Mouse (Mus musculus) heart, embryonic 16.5 days (tissue): ENCODE measurements at regions not wholly inside any gene's neighbourhood (a gene's known extent, or its start where the extent isn't known, plus 50 kb on each side); places are given as distances from the start of the nearest gene placed in this dataset.

Experiments
- ATAC-seq: fragments of 200-750 bp; cut with Nextera tagmentation; replicated peaks from 2 replicates; pipeline ENCODE4 v1.8.0; 2017; ENCODE audit warnings: moderate number of reproducible peaks; ENCODE audit not compliant: insufficient read depth, low FRiP score; ENCODE audit errors: extremely low read depth
- H3K27ac ChIP-seq: fragments of 300-500 bp; sonication (generic); 2 replicates; pipeline ENCODE4 v1.5.1; 2014; ENCODE audit warnings: mild to moderate bottlenecking, low read length, control low read depth, moderate library complexity
- H3K27me3 ChIP-seq: fragments of 300-500 bp; sonication (generic); 2 replicates; pipeline ENCODE4 v1.6.1; 2014; ENCODE audit warnings: low read length, mixed read lengths; ENCODE audit not compliant: control insufficient read depth, insufficient read depth
- H3K36me3 ChIP-seq: fragments of 300-500 bp; sonication (generic); 2 replicates; pipeline ENCODE4 v1.6.1; 2014; ENCODE audit not compliant: control insufficient read depth, insufficient read depth
- H3K4me1 ChIP-seq: fragments of 300-500 bp; sonication (generic); 2 replicates; pipeline ENCODE4 v1.6.1; 2014; ENCODE audit warnings: low read length, mixed read lengths; ENCODE audit not compliant: control insufficient read depth, insufficient read depth
- H3K4me2 ChIP-seq: fragments of 300-500 bp; sonication (generic); 2 replicates; pipeline ENCODE4 v1.6.1; 2014; ENCODE audit warnings: low read depth, mild to moderate bottlenecking, control low read depth, low read length
- H3K4me3 ChIP-seq: fragments of 300-500 bp; sonication (generic); 2 replicates; pipeline ENCODE4 v1.5.1; 2014; ENCODE audit warnings: mild to moderate bottlenecking, control low read depth, low read length
- H3K9ac ChIP-seq: fragments of 300-500 bp; sonication (generic); 2 replicates; pipeline ENCODE4 v1.6.1; 2014; ENCODE audit warnings: low read length, control low read depth
- H3K9me3 ChIP-seq: fragments of 300-500 bp; sonication (generic); replicated peaks from 2 replicates; pipeline ENCODE4 v1.6.1; 2016; ENCODE audit warnings: low read length; ENCODE audit not compliant: control insufficient read depth
- WGBS: fragments of 180-500 bp; shearing (Covaris S2); extraction: QIAGEN DNeasy Blood & Tissue Kit; methylation state at CpG from one replicate; pipeline ENCODE4 v1.1.7; 2014; 5-methylcytosine and 5-hydroxymethylcytosine counted together

DNA sequence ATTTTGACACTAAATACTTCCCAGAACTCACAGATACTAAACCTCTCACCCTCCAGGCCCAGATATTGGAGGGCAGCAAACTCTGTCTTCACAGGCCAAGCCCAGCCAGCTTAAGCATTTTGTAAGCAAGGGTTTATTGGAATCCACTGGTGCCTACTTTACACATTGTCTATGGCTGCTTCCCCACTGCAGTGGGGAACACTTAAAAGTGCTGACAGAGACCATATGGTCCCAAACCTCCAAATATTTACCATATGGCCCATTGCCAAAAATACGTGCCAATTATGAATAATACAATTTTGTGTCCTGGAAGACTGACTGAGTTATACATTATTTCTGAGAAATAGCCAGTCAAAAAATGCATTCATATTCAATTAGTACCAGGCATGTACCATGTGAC, 136.7 kb upstream of the Rnd3 start:
- Histone ChIP-seq H3K27ac (no peak overlapping the region), H3K9me3 (no peaks in the 10 kb centered on the region), H3K36me3 (no peaks in the 10 kb centered on the region), H3K4me2 (no peak overlapping the region), H3K9ac (no peak overlapping the region), H3K4me3 (no peak overlapping the region), H3K4me1 (peaks cover 15% of the 10 kb centered on the region), H3K27me3 (no peaks in the 10 kb centered on the region)
- no peak for ATAC-seq
- WGBS: 58% methylated on average over 1 of the region's 1 CpGs

DNA sequence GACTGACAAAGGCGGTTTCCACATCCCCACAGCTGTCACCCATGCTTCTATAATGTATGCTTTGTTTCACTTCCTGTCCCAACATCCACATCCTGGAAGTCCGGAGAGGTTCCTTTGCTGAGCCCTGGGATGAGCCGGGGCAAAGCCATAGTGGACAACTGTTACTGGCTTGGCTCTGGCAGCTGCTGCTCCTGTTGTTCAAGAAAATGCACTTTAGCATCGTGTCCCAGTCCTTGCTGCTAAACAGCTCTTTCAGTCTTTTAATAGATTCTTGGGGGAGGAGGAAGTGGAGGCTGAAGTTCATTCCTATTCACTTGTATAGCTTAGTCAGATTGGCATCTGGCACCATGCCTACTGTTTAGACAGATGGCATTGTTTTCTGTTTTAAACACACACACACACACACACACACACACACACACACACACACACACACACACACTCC, 135.9 kb upstream of the Rnd3 start:
- H3K4me1 ChIP-seq: peaks cover 17% of the 10 kb centered on the region
- no peaks in the 10 kb centered on the region for H3K36me3 ChIP-seq
- WGBS: 28% methylated on average over 4 of the region's 4 CpGs
- no peaks in the 10 kb centered on the region for H3K27me3 ChIP-seq
- H3K27ac ChIP-seq: no peak overlapping the region
- no peaks in the 10 kb centered on the region for H3K9me3 ChIP-seq
- no peak for ATAC-seq
- H3K4me2 ChIP-seq: 0 out of 2 replicates have a peak overlapping the region, but pooled peaks have one; percentile 23
- H3K4me3 ChIP-seq: no peak overlapping the region
- no peak overlapping the region for H3K9ac ChIP-seq

DNA sequence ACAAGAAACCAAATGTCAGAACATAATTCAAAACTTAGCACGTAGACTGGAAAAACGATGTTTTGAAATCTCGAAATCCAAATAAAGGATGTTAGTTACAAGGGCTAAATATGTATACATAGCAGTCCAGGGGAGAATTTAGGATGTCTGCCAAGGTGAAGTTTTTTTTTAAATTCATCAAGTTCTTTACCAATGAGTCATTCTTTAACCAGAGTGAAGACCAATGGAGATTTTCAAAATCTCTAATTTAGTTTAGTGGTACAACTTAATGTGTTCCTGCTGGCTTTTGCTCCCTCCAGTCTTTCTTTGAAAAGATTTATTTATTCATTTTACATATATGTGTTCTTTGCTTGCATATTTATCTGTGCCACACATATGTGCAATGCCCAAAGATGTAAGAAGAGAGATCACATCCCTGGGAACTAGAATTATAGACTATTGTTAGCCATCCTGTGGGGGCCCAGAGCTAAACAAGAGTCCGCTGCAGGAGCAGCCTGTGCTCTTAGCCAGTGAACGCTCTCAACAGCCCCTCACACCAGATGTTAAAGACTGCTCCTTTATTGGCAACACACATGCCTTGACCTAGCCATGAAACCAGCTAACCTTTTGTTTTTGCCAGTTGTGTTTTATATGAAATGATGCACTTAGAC, 130.6 kb upstream of the Rnd3 start:
- Histone ChIP-seq H3K9ac (no peak overlapping the region), H3K36me3 (no peaks in the 10 kb centered on the region), H3K4me1 (peaks cover 18% of the 10 kb centered on the region), H3K9me3 (no peaks in the 10 kb centered on the region), H3K4me2 (no peak overlapping the region), H3K27me3 (no peaks in the 10 kb centered on the region), H3K4me3 (no peak overlapping the region), H3K27ac (peak overlapping the region; percentile 71)
- WGBS: 28% methylated on average over 5 of the region's 5 CpGs
- ATAC-seq: no peak

DNA sequence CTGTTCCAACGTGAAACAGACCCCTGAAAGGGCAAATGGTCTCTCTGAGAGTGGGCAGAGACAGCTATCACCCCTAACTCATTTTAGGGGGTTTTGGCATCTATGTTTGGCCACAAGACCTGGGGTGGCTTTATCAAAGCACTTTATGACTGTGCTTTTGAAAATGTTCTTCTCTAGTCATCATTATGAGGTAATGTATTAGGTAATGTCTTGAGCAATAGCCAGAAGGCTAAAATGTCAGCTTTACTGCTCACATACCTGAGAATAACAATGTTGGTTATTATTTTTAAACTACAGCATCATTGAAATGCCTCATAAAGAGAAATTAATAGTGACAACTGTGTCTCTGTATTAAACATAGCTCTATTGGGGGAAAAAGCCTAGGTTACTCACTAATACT, 129.9 kb upstream of the Rnd3 start:
- H3K9ac ChIP-seq: no peak overlapping the region
- H3K27me3 ChIP-seq: no peaks in the 10 kb centered on the region
- H3K4me1 ChIP-seq: peaks cover 17% of the 10 kb centered on the region
- H3K4me2 ChIP-seq: no peak overlapping the region
- H3K27ac ChIP-seq: peak overlapping the region; percentile 42; the same call in 1 of the 2 replicates
- no peak overlapping the region for H3K4me3 ChIP-seq
- no peak for ATAC-seq
- WGBS: 56% methylated on average over 1 of the region's 1 CpGs
- no peaks in the 10 kb centered on the region for H3K36me3 ChIP-seq
- no peaks in the 10 kb centered on the region for H3K9me3 ChIP-seq

DNA sequence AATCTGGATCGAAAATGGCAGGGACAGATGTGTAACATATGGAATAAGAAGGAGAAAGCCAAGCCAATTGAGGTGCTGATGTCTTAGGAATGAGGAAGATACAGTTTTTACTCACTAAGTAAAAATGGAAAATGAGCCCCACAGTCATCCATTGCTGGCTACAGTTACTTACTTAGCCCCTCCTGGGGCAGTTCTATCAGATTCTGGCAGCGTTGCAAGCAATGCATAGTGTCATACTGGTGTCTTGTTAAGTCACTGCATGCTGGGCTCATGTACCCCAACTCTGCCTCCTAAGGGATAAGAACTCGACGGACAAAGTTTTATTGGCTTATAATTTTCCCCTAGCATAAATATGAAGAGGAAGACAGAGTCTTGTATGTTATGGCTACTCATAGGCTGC, 129.4 kb upstream of the Rnd3 start:
- Histone ChIP-seq H3K4me2 (no peak overlapping the region), H3K4me1 (peaks cover 17% of the 10 kb centered on the region), H3K36me3 (no peaks in the 10 kb centered on the region), H3K9ac (no peak overlapping the region), H3K27ac (no peak overlapping the region), H3K9me3 (no peaks in the 10 kb centered on the region), H3K4me3 (no peak overlapping the region), H3K27me3 (no peaks in the 10 kb centered on the region)
- no peak for ATAC-seq
- WGBS: 69% methylated on average over 4 of the region's 4 CpGs

DNA sequence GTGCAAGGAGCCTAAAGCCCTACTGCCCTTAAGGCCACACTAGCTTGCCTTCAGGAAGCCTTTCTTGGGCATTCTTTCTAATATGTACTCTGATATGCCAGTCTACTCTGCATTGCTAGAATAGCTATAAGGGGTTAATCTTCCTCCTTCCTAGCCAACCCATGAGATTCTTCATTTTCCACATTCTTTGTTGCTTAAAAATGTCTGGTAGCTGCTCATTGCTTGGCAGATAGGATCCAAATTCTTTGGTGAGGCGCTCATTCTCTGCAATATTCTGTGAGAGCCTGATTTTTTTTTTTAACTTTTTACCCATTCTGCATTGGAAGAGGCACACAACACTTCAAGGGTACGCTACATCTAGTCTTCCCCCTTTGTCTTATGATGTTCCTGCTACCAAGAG, 127.7 kb upstream of the Rnd3 start:
- H3K4me1 ChIP-seq: peaks cover 7% of the 10 kb centered on the region
- ATAC-seq: no peak
- no peak overlapping the region for H3K27ac ChIP-seq
- H3K9me3 ChIP-seq: no peaks in the 10 kb centered on the region
- H3K4me2 ChIP-seq: no peak overlapping the region
- no peaks in the 10 kb centered on the region for H3K36me3 ChIP-seq
- no peak overlapping the region for H3K9ac ChIP-seq
- WGBS: 75% methylated on average over 2 of the region's 2 CpGs
- no peaks in the 10 kb centered on the region for H3K27me3 ChIP-seq
- H3K4me3 ChIP-seq: no peak overlapping the region

DNA sequence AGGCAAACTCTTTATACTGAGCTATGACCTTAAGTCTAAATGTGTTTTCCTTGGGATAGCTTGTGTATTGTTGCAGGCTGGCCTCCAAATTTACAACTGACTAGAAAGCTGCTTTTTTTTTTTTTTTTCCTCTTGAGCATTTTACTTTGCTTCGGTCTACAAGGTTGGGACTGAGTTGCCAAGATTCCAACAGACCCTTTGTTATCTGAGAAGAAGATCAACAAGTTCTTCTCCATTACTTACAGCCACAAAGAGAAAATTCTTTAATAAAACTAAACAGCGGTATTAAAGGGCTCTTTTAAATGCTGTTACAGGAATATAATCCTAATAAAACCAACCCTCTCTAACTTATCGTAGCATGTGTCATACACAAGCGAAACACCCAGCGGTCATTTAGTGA, 124.4 kb upstream of the Rnd3 start:
- Histone ChIP-seq H3K27me3 (no peaks in the 10 kb centered on the region), H3K27ac (no peak overlapping the region), H3K9ac (no peak overlapping the region), H3K4me2 (no peak overlapping the region), H3K36me3 (no peaks in the 10 kb centered on the region), H3K4me1 (no peaks in the 10 kb centered on the region), H3K9me3 (no peaks in the 10 kb centered on the region), H3K4me3 (no peak overlapping the region)
- 64% methylated on average over 5 of the region's 5 CpGs for WGBS
- no peak for ATAC-seq

DNA sequence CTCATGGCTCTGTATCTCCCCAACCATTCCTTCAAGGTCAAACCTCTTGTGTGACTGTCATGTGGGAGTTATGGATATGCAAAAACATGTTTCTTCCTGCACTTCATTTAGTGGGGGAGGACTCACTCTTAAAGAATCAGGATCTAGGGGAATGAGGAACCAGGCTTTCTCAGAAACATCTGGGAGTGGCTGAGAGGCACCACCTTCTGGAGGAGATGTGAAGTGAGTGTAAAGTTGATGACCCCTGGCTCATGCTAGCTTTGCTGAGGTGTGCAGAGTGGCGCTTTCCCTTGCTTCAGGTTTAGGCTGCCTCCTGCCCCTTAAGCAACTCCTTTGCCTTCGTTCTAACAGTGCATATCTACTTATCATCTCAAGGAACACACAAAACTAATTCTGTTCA, 119.6 kb upstream of the Rnd3 start:
- Histone ChIP-seq H3K4me1 (no peaks in the 10 kb centered on the region), H3K27ac (no peak overlapping the region), H3K36me3 (no peaks in the 10 kb centered on the region), H3K4me2 (no peak overlapping the region), H3K9ac (no peak overlapping the region), H3K9me3 (no peaks in the 10 kb centered on the region), H3K4me3 (no peak overlapping the region), H3K27me3 (no peaks in the 10 kb centered on the region)
- no peak for ATAC-seq
- 56% methylated on average over 2 of the region's 2 CpGs for WGBS

DNA sequence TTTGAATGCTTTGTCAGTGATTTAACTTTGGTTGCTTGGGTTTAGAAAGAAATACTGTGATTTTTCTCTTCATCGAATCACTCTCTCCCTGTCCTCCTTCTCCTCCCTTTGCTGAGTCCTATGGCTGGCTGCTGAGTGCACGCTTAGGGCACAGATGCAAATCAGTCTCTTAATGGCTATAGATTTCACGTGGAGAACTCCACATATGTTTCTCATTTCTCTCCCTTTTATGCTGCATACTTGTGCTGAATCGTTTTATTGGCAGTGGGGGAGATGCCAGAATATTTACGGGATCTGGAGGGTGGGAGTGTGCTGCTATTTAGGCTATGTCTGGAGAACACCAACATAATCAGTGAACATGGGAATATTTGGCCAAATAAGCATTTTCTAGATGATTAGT, 118.8 kb upstream of the Rnd3 start:
- Histone ChIP-seq H3K27me3 (no peaks in the 10 kb centered on the region), H3K4me2 (no peak overlapping the region), H3K9me3 (no peaks in the 10 kb centered on the region), H3K27ac (no peak overlapping the region), H3K4me1 (no peaks in the 10 kb centered on the region), H3K36me3 (no peaks in the 10 kb centered on the region), H3K4me3 (no peak overlapping the region), H3K9ac (no peak overlapping the region)
- ATAC-seq: no peak
- WGBS: 70% methylated on average over 5 of the region's 5 CpGs
